Mouse (Mus musculus) ovary, postnatal 10 days (tissue): ENCODE measurements around the gene Ddx6.
"Not testable (repeated sequence)": the region's sequence is repeated elsewhere in the genome, so short reads cannot be mapped to it uniquely, and the experiment has no call there.

Source experiments
- DNase-seq: peaks from one replicate; pipeline ENCODE4 v3.0.0; 2022; ENCODE audit warnings: low spot score

Gene Ddx6

GRCm38 (mm10) chr9:44604779-44605615, at the start of gene Ddx6:
Ddx6 (plus strand) TSS chr9:44604892.
- DNase-seq: peak; percentile 67

GRCm38 (mm10) chr9:44561597-44561996, 43.1 kb upstream of the Ddx6 start, which contains the start of gene Cxcr5:
Cxcr5 (minus strand) TSS chr9:44561877.
- DNase-seq: no peak

DNA sequence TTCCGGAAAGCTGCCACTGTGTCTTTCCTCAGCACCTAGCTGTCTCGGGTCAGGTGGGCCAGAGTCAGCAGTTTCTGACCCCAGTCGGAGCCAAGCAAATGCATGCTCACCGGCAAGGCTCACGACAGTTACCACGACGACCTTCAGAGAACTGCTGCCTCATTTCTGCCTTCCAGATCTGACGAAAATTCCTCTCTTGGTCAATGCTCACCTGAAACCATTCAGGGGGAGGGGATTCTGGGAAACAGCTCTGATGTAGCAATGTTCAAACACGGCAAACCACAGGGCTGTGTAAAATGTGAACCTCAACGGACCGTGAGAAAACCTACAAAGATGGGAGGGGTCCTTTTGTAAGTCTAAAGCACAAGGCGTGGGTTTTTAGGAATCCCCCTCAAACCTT, 41.8 kb upstream of the Ddx6 start:
- no peak for DNase-seq

- no peak for DNase-seq
Observed at GRCm38 (mm10) chr9:44565367-44565766, 39.3 kb upstream of the Ddx6 start.

GRCm38 (mm10) chr9:44567338-44568082, 37.2 kb upstream of the Ddx6 start:
- no peak for DNase-seq

- no peak for DNase-seq
Observed at GRCm38 (mm10) chr9:44568083-44568455, 36.6 kb upstream of the Ddx6 start.

DNA sequence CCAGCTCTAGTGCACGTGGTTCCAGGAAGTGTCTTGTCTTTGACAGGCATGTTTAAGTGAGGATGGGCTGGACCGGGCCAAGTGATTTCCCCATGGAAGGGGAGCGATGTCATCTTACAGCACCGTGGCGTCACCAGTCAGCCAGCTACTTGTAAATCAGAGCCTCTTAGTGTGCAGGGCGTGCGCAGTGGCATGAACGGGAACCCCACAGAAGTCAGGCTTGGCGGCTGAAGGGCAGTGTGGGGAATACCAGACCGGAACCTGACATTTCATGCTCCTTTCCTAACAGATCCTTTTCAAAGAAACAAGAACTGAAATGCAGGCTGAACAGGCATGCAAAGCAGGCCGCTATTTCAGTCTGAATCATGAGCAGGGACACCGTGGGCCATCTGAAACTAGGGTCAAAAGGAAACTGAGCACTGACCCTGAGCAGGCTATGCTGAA, 33.7 kb upstream of the Ddx6 start:
- no peak for DNase-seq

- no peak for DNase-seq
Observed at GRCm38 (mm10) chr9:44573306-44573705, 31.4 kb upstream of the Ddx6 start.

DNA sequence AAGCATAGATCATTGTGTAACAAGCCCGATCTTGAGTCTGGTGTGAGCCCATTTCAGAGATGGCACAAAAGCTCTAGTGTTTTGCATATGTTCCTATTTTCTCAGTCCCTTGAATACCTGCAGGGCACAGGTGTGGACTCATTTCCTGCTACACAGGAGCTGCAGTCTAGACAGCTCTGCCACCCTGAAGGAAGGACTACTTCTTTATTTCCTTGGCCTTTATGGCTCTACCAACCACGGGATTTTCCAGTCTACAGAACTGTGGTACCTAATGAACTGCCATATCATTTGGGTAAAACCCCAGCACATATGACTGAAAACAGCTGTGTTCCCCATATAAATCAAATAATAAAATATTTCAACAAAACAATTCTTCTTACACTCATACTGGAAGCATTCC, 29.6 kb upstream of the Ddx6 start:
- DNase-seq: no peak

DNA sequence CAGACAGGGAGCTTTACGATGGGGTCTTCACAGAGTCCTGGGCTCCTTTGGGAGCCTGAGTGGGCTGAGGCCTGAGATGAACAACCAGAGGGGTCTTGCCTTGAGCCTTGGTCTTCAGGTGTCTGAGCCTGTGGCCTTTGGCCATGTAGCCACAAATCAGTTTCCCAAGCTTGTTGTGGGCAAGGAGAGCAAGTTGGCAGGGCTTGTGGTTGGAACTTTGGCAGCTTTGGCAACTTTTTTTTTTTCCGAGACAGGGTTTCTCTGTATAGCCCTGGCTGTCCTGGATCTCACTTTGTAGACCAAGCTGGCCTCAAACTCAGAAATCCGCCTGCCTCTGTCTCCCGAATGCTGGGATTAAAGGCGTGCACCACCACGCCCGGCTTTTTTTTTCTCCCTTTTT, 28.6 kb upstream of the Ddx6 start:
- not testable (repeated sequence) for DNase-seq

- DNase-seq: no peak
Observed at GRCm38 (mm10) chr9:44579392-44579791, 25.3 kb upstream of the Ddx6 start.

DNA sequence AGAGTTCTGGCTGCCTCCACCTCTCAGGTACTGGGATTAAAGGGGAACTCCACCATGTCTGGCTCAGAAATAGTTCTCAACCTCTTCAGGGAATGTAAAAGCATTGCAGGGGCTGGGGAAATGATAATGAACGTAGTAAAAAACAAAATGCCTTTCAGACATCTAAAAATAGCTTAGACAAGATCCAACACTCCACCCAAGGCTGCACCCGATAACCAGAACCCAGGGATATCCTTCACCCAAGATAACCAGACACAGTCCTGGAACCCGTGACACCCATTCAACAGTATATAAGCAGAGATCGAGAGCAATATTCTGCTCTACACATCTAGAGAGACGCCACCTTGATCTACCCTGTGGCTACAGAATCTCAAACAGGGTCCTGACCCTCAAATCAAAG, 24.6 kb upstream of the Ddx6 start:
- DNase-seq: no peak

GRCm38 (mm10) chr9:44581423-44581822, 23.3 kb upstream of the Ddx6 start:
- DNase-seq: no peak

GRCm38 (mm10) chr9:44582390-44582789, 22.3 kb upstream of the Ddx6 start:
- DNase-seq: no peak

DNA sequence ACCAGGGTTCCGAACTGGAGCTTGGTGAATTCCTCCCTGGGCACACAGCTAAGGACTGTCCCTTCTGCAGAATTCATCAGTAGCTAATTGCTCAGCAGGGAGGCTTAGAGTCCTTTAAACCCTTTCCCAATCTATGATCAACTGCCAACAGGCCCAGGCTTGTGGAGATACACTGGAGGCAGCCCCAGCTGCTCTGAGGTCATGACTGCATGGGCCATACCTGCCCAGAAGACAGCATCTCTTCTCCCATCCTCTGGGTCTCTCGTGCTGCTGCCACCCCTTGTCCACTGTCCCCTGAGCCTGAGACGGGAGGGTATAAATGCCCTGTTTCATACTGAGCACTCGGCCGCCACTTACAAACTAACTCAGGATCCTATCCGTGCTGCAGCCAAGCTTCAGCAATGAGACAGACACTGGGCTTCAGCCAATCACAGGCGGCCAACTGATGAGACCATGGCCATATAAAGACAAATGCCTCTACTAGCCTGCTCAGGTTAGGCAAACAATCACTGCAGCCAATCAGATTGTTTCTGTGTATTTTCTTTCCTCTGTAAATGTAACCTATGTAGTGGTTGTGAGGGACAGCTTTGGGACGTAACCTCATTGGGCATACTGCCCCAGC, 17.9 kb upstream of the Ddx6 start:
- DNase-seq: no peak

DNA sequence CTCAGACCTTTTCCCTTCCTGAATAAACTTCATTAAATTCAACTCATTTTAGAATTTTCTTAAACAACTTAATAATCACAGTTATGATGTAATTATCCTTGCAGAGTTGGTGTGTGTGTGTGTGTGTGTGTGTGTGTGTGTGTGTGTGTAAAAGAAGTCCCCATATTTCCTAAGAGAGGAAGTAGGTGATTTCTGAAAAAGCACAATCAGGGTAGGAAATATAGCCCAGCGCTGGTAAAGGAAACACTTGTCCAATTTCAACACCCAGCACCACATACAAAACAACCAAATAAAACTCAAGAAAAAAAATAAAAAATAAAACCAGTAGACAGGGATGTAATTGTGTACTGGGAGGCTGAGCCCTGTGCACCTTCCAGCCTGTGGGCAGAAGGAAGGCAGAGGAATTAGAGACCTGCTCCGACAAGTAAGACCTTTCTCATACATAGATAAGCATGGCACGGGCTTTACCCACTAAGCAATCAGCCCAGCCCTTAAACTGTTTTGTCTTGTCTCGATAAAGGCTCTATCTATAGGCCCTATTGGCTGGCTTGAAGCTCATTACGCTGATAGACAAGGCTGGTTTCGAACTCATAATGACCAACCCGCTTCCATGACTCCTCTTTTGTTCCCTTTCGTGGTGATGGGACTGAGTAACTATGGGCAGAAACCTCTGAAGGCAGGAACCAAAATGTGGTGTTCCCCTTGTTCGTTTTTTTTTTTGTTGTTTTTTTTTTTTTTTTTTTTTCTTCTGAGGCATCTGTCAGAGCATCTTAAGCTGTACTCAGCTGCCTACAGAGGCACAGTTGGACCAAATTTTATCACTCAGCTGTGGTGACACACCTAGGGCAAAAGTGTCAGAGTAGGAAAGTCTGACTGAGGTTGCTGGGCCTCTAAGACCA, 17.2 kb upstream of the Ddx6 start:
- DNase-seq: no peak

- no peak for DNase-seq
Observed at GRCm38 (mm10) chr9:44588605-44589004, 16.1 kb upstream of the Ddx6 start.

GRCm38 (mm10) chr9:44589095-44589494, 15.6 kb upstream of the Ddx6 start:
- DNase-seq: no peak

GRCm38 (mm10) chr9:44590969-44591368, 13.7 kb upstream of the Ddx6 start:
- DNase-seq: no peak

DNA sequence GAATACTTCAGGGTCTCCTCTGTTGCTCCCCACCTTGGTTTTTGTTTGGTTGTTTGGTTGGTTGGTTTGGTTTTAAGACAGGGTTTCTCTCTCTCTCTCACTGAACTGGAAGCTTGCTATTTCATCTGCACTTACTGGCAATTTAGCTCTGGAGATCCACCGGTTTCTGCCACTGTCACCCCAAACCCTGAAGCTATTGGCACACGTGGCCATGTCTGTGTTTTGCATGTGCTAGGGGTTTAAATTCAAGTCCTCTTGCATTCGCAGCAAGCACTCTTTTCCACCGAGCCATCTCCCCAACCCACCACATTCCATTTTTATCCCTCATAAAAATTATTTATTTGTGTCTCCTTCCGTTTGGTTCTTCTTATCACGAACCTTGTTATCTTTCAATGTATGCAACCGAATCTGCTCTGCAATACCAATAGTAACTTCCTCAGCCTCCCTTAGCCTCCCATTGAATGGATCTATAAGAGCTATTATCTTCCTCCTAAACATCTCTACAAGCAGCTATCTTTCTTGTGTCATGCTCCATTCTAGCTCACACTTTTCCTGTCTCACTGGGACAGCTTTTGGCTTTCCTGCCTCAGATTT, 13.0 kb upstream of the Ddx6 start:
- no peak for DNase-seq

GRCm38 (mm10) chr9:44593221-44593620, 11.5 kb upstream of the Ddx6 start:
- no peak for DNase-seq
